Mouse (Mus musculus) liver, postnatal 0 days (tissue): ENCODE data around the gene Cfap58.

Experiments
- CTCF ChIP-seq: sonication (generic); IDR thresholded peaks from 2 replicates; pipeline ENCODE4 v1.5.1; 2016; ENCODE audit warnings: antibody characterized with exemption, low read depth
- EP300 ChIP-seq: IDR thresholded peaks from 2 replicates; pipeline ENCODE4 v1.6.1; 2016; ENCODE audit warnings: antibody characterized with exemption, low read depth, mild to moderate bottlenecking

- no peak for TF ChIP-seq CTCF
- no peak for TF ChIP-seq EP300
These were observed 144.0 kb downstream of the Cfap58 start for GRCm38 (mm10) chr19:48081456-48081855.
